ENCODE assay signal across 16 mouse cellular contexts in the genomic region with DNA sequence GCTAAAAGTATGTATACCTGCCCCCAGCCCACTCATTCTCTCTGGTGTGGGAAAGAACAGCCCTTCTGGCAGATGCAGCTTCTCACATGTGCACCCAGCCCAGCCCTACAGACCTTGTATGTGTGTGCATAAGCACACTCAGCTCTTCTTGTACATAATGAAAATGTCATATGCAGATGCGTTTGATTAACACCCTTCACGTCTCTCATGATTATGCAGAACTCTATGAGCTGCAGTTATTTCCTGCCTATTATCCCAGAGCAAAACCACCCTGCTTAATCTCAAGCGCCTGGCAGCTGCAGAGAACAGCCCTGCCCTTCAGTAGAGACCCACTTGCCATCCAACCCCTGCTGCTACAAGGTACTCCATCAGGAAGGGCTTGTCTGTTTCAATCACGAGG. TPM values are rescaled to one million over a fixed set of nuclear protein-coding genes. Genes with fewer than 3 reads are reported as not detected.
A peak's percentile ranks its signal among the peaks of the same experiment; 100 is the strongest.
DNase-seq lines count a peak whose midpoint lies in the region; ATAC-seq lines count a peak whose summit lies in the region.
"Had no signal": no experiment of that assay in that cellular context is flagged by ENCODE, and none has a peak within 500 bp of the region (broad histone marks: within the 10 kb centered on the region; RNA-seq: fewer than 3 reads in every experiment).

No protein-coding gene starts in this region.

- H3K4me3 ChIP-seq in midbrain, embryonic 10.5 days = no peak overlapping the region
- no peak overlapping the region for H3K4me3 ChIP-seq in midbrain, embryonic 11.5 days (ENCODE audit: low read depth, low read length)
- H3K4me3 ChIP-seq in forebrain, embryonic 15.5 days = no peak overlapping the region
- no peak overlapping the region for H3K4me3 ChIP-seq in midbrain, embryonic 14.5 days (replicated peaks; ENCODE audit: low read depth, low read length)
- H3K4me3 ChIP-seq: heart, embryonic 13.5 days; liver, embryonic 13.5 days had no signal

- ATAC-seq in midbrain, embryonic 11.5 days (ENCODE audit: low FRiP score) = no peak
- ATAC-seq in common myeloid progenitor, adult 5-6 weeks (replicated peaks; ENCODE audit: low read depth, poor library complexity, severe bottlenecking) = 0 out of 2 replicates have a peak, but pooled peaks have one; percentile 10
- peak; percentile 51 for ATAC-seq in forebrain, embryonic 15.5 days (replicated peaks)
- no peak for ATAC-seq in midbrain, embryonic 14.5 days (ENCODE audit: low FRiP score, low TSS enrichment)

- peaks cover 98% of the 10 kb centered on the region for H3K4me1 ChIP-seq in midbrain, embryonic 10.5 days
- H3K4me1 ChIP-seq in midbrain, embryonic 11.5 days (ENCODE audit: control insufficient read depth, insufficient read depth, low read length) = peaks cover 79% of the 10 kb centered on the region
- H3K4me1 ChIP-seq in forebrain, embryonic 15.5 days = peaks cover 96% of the 10 kb centered on the region
- H3K4me1 ChIP-seq in midbrain, embryonic 14.5 days (ENCODE audit: control insufficient read depth, insufficient read depth, low read length) = peaks cover 77% of the 10 kb centered on the region

- H3K27me3 ChIP-seq in midbrain, embryonic 10.5 days (ENCODE audit: low read depth, poor library complexity, severe bottlenecking) = no peaks in the 10 kb centered on the region
- no peaks in the 10 kb centered on the region for H3K27me3 ChIP-seq in midbrain, embryonic 11.5 days (ENCODE audit: control insufficient read depth, insufficient read depth, low read length)
- H3K27me3 ChIP-seq in forebrain, embryonic 15.5 days = no peaks in the 10 kb centered on the region
- no peaks in the 10 kb centered on the region for H3K27me3 ChIP-seq in midbrain, embryonic 14.5 days (ENCODE audit: control insufficient read depth, insufficient read depth, low read length)
- H3K27me3 ChIP-seq: heart, embryonic 13.5 days; liver, embryonic 13.5 days had no signal

- no peaks in the 10 kb centered on the region for H3K36me3 ChIP-seq in midbrain, embryonic 10.5 days
- no peaks in the 10 kb centered on the region for H3K36me3 ChIP-seq in midbrain, embryonic 11.5 days (ENCODE audit: control insufficient read depth, insufficient read depth, low read length)
- no peaks in the 10 kb centered on the region for H3K36me3 ChIP-seq in forebrain, embryonic 15.5 days
- no peaks in the 10 kb centered on the region for H3K36me3 ChIP-seq in midbrain, embryonic 14.5 days (ENCODE audit: control insufficient read depth, insufficient read depth, low read length)
- H3K36me3 ChIP-seq: heart, embryonic 13.5 days; liver, embryonic 13.5 days had no signal

- no peaks in the 10 kb centered on the region for H3K9me3 ChIP-seq in midbrain, embryonic 10.5 days (replicated peaks)
- no peaks in the 10 kb centered on the region for H3K9me3 ChIP-seq in midbrain, embryonic 11.5 days (ENCODE audit: control insufficient read depth, low read length)
- H3K9me3 ChIP-seq in forebrain, embryonic 15.5 days = no peaks in the 10 kb centered on the region
- H3K9me3 ChIP-seq in midbrain, embryonic 14.5 days (ENCODE audit: control insufficient read depth, low read length) = no peaks in the 10 kb centered on the region
- H3K9me3 ChIP-seq: heart, embryonic 13.5 days; liver, embryonic 13.5 days had no signal

- no peak for DNase-seq in midbrain, embryonic 10.5 days (ENCODE audit: low spot score)
- no peak for DNase-seq in midbrain, embryonic 11.5 days (ENCODE audit: low spot score, missing footprints)
- DNase-seq in midbrain, embryonic 14.5 days = peak; percentile 32
- DNase-seq in embryo, embryonic 11 days = no peak
- no peak for DNase-seq in c-Kit-positive CD71-positive TER-119-positive erythroid progenitor cells, embryonic 14.5 days (ENCODE audit: low spot score)
- no peak for DNase-seq in urinary bladder, adult 18-20 months (ENCODE audit: low spot score in 2 of 2)
- DNase-seq: cerebellum, adult 2 months; kidney, postnatal 14 days; left cerebral cortex, postnatal 4 days; liver, embryonic 13.5 days; lung, postnatal 36 days; right cerebral cortex, postnatal 14 days; thymus, adult 18-20 months had no signal

- H3K4me2 ChIP-seq in midbrain, embryonic 11.5 days = no peak overlapping the region
- H3K4me2 ChIP-seq in forebrain, embryonic 15.5 days (replicated peaks) = no peak overlapping the region
- H3K4me2 ChIP-seq in midbrain, embryonic 14.5 days (ENCODE audit: low read length) = no peak overlapping the region
- H3K4me2 ChIP-seq: heart, embryonic 13.5 days; liver, embryonic 13.5 days had no signal

- 0 out of 2 replicates have a peak overlapping the region, but pooled peaks have one; percentile 19 for H3K27ac ChIP-seq in midbrain, embryonic 10.5 days (replicated peaks)
- no peak overlapping the region for H3K27ac ChIP-seq in midbrain, embryonic 11.5 days (ENCODE audit: low read depth, low read length)
- H3K27ac ChIP-seq in forebrain, embryonic 15.5 days (replicated peaks) = peak overlapping the region; percentile 93
- H3K27ac ChIP-seq in midbrain, embryonic 14.5 days (replicated peaks; ENCODE audit: low read depth, low read length) = peak overlapping the region; percentile 58; the same call in 1 of the 2 replicates
- H3K27ac ChIP-seq: heart, embryonic 13.5 days; liver, embryonic 13.5 days had no signal

- no peak overlapping the region for H3K9ac ChIP-seq in midbrain, embryonic 11.5 days (ENCODE audit: low read length)
- peak overlapping the region; percentile 9; the same call in 1 of the 2 replicates for H3K9ac ChIP-seq in forebrain, embryonic 15.5 days (replicated peaks)
- no peak overlapping the region for H3K9ac ChIP-seq in midbrain, embryonic 14.5 days (replicated peaks; ENCODE audit: low read length)
- H3K9ac ChIP-seq: heart, embryonic 13.5 days; liver, embryonic 13.5 days had no signal

- 85% methylated on average over 4 of the region's 4 CpGs for WGBS in midbrain, embryonic 10.5 days
- WGBS in midbrain, embryonic 11.5 days = 76% methylated on average over 4 of the region's 4 CpGs
- 20% methylated on average over 4 of the region's 4 CpGs for WGBS in forebrain, embryonic 15.5 days
- 32% methylated on average over 4 of the region's 4 CpGs for WGBS in midbrain, embryonic 14.5 days

RNA-seq across cellular contexts. Expression of a gene that starts 55.6 kb away (rescaled TPM):
- polyA plus RNA-seq in midbrain, embryonic 10.5 days (2016; fragmentation: Nextera tagmentation; extraction: Ambion mirVana) = 59.4 and 68.0 TPM in 2 replicates
- polyA plus RNA-seq in midbrain, embryonic 11.5 days (2014; fragmentation: Nextera tagmentation; extraction: Ambion mirVana) = 67.1 and 76.3 TPM in 2 replicates
- total RNA-seq in common myeloid progenitor, adult 5-6 weeks (2017) = 43.8 and 44.3 TPM in 2 replicates
- polyA plus RNA-seq in forebrain, embryonic 15.5 days (2015; fragmentation: Nextera tagmentation; extraction: Ambion mirVana) = 125 and 130 TPM in 2 replicates
- polyA plus RNA-seq in midbrain, embryonic 14.5 days (2014; fragmentation: Nextera tagmentation; extraction: Ambion mirVana) = 89.4 and 90.7 TPM in 2 replicates

Comparison
In these comparisons a context has a peak if more than half of its experiments do, and no peak if none do; other contexts are left out.
1. ATAC-seq: peak in common myeloid progenitor, adult 5-6 weeks (single experiment) and forebrain, embryonic 15.5 days (single experiment); none in midbrain, embryonic 11.5 days (single experiment) and midbrain, embryonic 14.5 days (single experiment).